Mouse (Mus musculus) naive thymus-derived CD4-positive, alpha-beta T cell, adult 2 months (primary cell): ENCODE measurements around the gene Eva1c.
"Not testable (repeated sequence)": the region's sequence is repeated elsewhere in the genome, so short reads cannot be mapped to it uniquely, and the experiment has no call there.

Experiments used
- DNase-seq: peaks from one replicate; pipeline ENCODE4 v3.0.0-alpha.2; 2011; ENCODE audit warnings: low read depth

The Eva1c gene

GRCm38 (mm10) chr16:90826457-90826856, at the start of gene Eva1c:
Gene Eva1c, plus strand, starts transcription at chr16:90826719.
- no peak for DNase-seq

- DNase-seq, result no peak
Observed at GRCm38 (mm10) chr16:90779783-90780182, 46.7 kb upstream of the Eva1c start.

GRCm38 (mm10) chr16:90783302-90783701, 43.2 kb upstream of the Eva1c start:
- DNase-seq, result no peak

GRCm38 (mm10) chr16:90785257-90785656, 41.3 kb upstream of the Eva1c start:
- DNase-seq, result no peak

- no peak for DNase-seq
Observed at GRCm38 (mm10) chr16:90788580-90788979, 37.9 kb upstream of the Eva1c start.

- no peak for DNase-seq
Observed at GRCm38 (mm10) chr16:90790946-90791345, 35.6 kb upstream of the Eva1c start.

GRCm38 (mm10) chr16:90792066-90792465, 34.5 kb upstream of the Eva1c start:
- no peak for DNase-seq

- DNase-seq, result no peak
Observed at GRCm38 (mm10) chr16:90792500-90792899, 34.0 kb upstream of the Eva1c start.

- DNase-seq, result no peak
Observed at GRCm38 (mm10) chr16:90794708-90795107, 31.8 kb upstream of the Eva1c start.

- DNase-seq, result no peak
Observed at GRCm38 (mm10) chr16:90798446-90798845, 28.1 kb upstream of the Eva1c start.

GRCm38 (mm10) chr16:90798848-90799247, 27.7 kb upstream of the Eva1c start:
- DNase-seq, result no peak

GRCm38 (mm10) chr16:90799840-90800239, 26.7 kb upstream of the Eva1c start:
- no peak for DNase-seq

- DNase-seq, result no peak
Observed at GRCm38 (mm10) chr16:90801251-90801650, 25.3 kb upstream of the Eva1c start.

- DNase-seq, result no peak
Observed at GRCm38 (mm10) chr16:90801928-90802327, 24.6 kb upstream of the Eva1c start.

GRCm38 (mm10) chr16:90804466-90804865, 22.1 kb upstream of the Eva1c start:
- no peak for DNase-seq

- peak; percentile 98 for DNase-seq
Observed at GRCm38 (mm10) chr16:90809975-90810715, 16.4 kb upstream of the Eva1c start, which contains the start of gene Urb1. Gene Urb1, minus strand, starts transcription at chr16:90810413.

GRCm38 (mm10) chr16:90810716-90811256, 15.7 kb upstream of the Eva1c start:
- DNase-seq, result no peak

- no peak for DNase-seq
Observed at GRCm38 (mm10) chr16:90812086-90812485, 14.4 kb upstream of the Eva1c start.

GRCm38 (mm10) chr16:90820326-90820725, 6.2 kb upstream of the Eva1c start:
- DNase-seq, result no peak

GRCm38 (mm10) chr16:90821046-90821697, 5.3 kb upstream of the Eva1c start:
- no peak for DNase-seq

GRCm38 (mm10) chr16:90822284-90822935, 4.1 kb upstream of the Eva1c start:
- DNase-seq, result no peak

GRCm38 (mm10) chr16:90822981-90823380, 3.5 kb upstream of the Eva1c start:
- DNase-seq, result no peak

- DNase-seq, result not testable (repeated sequence)
Observed at GRCm38 (mm10) chr16:90823986-90824385, 2.5 kb upstream of the Eva1c start.
